Mouse (Mus musculus): ENCODE measurements around the gene Mecom. TPM values are rescaled to one million over a fixed set of nuclear protein-coding genes. Genes with fewer than 3 reads are reported as not detected.

The Mecom gene
- polyA plus RNA-seq, 1 experiment from 2014 or later, result 46.4 TPM

GRCm38 (mm10) chr3:30257776-30258175, 290.0 kb downstream of the Mecom start:
- WGBS, result 39% methylated on average over 5 of the region's 5 CpGs
- no peak for ATAC-seq (ENCODE audit: insufficient read depth, low FRiP score, low read depth)
- Histone ChIP-seq H3K36me3 (no peaks in the 10 kb centered on the region), H3K27me3 (replicated peaks) (no peaks in the 10 kb centered on the region), H3K9ac (no peak overlapping the region), H3K4me2 (no peak overlapping the region), H3K4me1 (peaks cover 9% of the 10 kb centered on the region), H3K4me3 (replicated peaks) (no peak overlapping the region), H3K27ac (no peak overlapping the region), H3K9me3 (no peaks in the 10 kb centered on the region)

DNA sequence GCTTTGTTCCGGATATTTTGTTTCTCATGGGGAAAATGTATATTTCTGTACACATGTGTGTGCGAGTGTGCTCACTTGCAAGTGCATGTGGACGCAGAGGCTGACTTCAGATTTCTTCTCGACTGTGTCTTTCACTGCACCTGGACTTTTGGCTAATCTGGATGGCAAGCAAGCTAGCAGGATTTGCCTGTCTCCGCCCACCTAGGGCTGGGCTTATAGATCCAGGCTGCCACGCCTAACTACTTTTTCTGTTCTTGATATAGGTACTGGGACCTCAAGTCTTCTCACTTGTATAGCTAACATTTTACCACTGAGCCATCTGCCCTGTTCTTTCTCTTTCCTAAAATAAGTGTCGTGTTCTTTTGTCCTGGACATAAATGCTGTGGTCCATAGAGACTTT, 290.9 kb downstream of the Mecom start:
- Histone ChIP-seq H3K9me3 (no peaks in the 10 kb centered on the region), H3K27ac (no peak overlapping the region), H3K4me2 (no peak overlapping the region), H3K4me1 (peaks cover 9% of the 10 kb centered on the region), H3K36me3 (no peaks in the 10 kb centered on the region), H3K4me3 (replicated peaks) (no peak overlapping the region), H3K27me3 (replicated peaks) (no peaks in the 10 kb centered on the region), H3K9ac (no peak overlapping the region)
- WGBS, result 73% methylated on average over 7 of the region's 7 CpGs
- no peak for ATAC-seq (ENCODE audit: insufficient read depth, low FRiP score, low read depth)

- 77% methylated on average over 5 of the region's 5 CpGs for WGBS
- Histone ChIP-seq H3K9me3 (no peaks in the 10 kb centered on the region), H3K36me3 (no peaks in the 10 kb centered on the region), H3K9ac (no peak overlapping the region), H3K4me2 (no peak overlapping the region), H3K27ac (no peak overlapping the region), H3K27me3 (replicated peaks) (no peaks in the 10 kb centered on the region), H3K4me3 (replicated peaks) (no peak overlapping the region), H3K4me1 (peaks cover 5% of the 10 kb centered on the region; the same call in 1 of the 2 replicates)
- ATAC-seq (ENCODE audit: insufficient read depth, low FRiP score, low read depth), result no peak
Measured at GRCm38 (mm10) chr3:30255828-30256227, 292.0 kb downstream of the Mecom start.

DNA sequence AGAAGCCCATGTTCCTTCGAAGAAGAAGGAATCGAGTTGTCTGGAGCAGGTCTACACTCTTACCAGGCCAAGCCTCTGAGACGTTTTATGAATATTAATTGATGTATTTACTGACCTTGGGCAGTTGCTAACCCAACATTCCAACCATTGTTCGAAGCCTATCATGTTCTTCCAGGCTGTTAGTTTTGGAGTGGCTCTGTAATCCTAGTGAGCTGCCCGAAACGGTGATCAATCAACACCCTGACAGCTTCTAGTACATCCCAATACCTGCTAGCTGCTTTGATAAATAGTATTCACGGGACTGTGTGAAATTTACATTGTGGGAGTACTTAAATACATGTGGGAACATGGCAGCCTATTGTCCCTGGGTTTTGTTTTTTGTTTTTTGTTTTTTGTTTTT, 293.4 kb downstream of the Mecom start:
- peak; percentile 47 for ATAC-seq (ENCODE audit: insufficient read depth, low FRiP score, low read depth)

GRCm38 (mm10) chr3:30253714-30254113, 294.1 kb downstream of the Mecom start:
- Histone ChIP-seq H3K4me3 (replicated peaks) (no peak overlapping the region), H3K4me1 (0 out of 2 replicates have a peak, but pooled peaks cover 4% of the 10 kb centered on the region), H3K27ac (no peak overlapping the region), H3K36me3 (no peaks in the 10 kb centered on the region), H3K9me3 (no peaks in the 10 kb centered on the region), H3K27me3 (replicated peaks) (no peaks in the 10 kb centered on the region), H3K4me2 (no peak overlapping the region), H3K9ac (no peak overlapping the region)
- no peak for ATAC-seq (ENCODE audit: insufficient read depth, low FRiP score, low read depth)
- 63% methylated on average over 5 of the region's 5 CpGs for WGBS

More for the DNA sequence above, 293.4 kb downstream of the Mecom start:
- Histone ChIP-seq H3K27ac (peak overlapping the region; percentile 8; the same call in 1 of the 2 replicates), H3K36me3 (no peaks in the 10 kb centered on the region), H3K9ac (no peak overlapping the region), H3K27me3 (replicated peaks) (no peaks in the 10 kb centered on the region), H3K9me3 (no peaks in the 10 kb centered on the region), H3K4me3 (replicated peaks) (no peak overlapping the region), H3K4me2 (no peak overlapping the region), H3K4me1 (0 out of 2 replicates have a peak, but pooled peaks cover 4% of the 10 kb centered on the region)
- WGBS, result 36% methylated on average over 7 of the region's 7 CpGs

GRCm38 (mm10) chr3:30248656-30249384, 299.0 kb downstream of the Mecom start:
- H3K4me2 ChIP-seq, result no peak overlapping the region
- no peaks in the 10 kb centered on the region for H3K36me3 ChIP-seq
- ATAC-seq (ENCODE audit: insufficient read depth, low FRiP score, low read depth), result no peak
- H3K9me3 ChIP-seq, result no peaks in the 10 kb centered on the region
- H3K4me3 ChIP-seq (replicated peaks), result no peak overlapping the region
- WGBS, result 71% methylated on average over 4 of the region's 4 CpGs
- no peak overlapping the region for H3K27ac ChIP-seq
- H3K4me1 ChIP-seq, result peaks cover 14% of the 10 kb centered on the region; the same call in 1 of the 2 replicates
- no peak overlapping the region for H3K9ac ChIP-seq
- no peaks in the 10 kb centered on the region for H3K27me3 ChIP-seq (replicated peaks)

GRCm38 (mm10) chr3:30247256-30247655, 300.6 kb downstream of the Mecom start:
- no peak overlapping the region; the same call in 1 of the 2 replicates for H3K4me2 ChIP-seq
- H3K36me3 ChIP-seq, result no peaks in the 10 kb centered on the region
- H3K4me3 ChIP-seq (replicated peaks), result no peak overlapping the region
- H3K9me3 ChIP-seq, result no peaks in the 10 kb centered on the region
- H3K9ac ChIP-seq, result no peak overlapping the region
- H3K4me1 ChIP-seq, result peaks cover 14% of the 10 kb centered on the region; the same call in 1 of the 2 replicates
- no peaks in the 10 kb centered on the region for H3K27me3 ChIP-seq (replicated peaks)
- 84% methylated on average over 5 of the region's 5 CpGs for WGBS
- peak overlapping the region; percentile 77 for H3K27ac ChIP-seq
- no peak for ATAC-seq (ENCODE audit: insufficient read depth, low FRiP score, low read depth)

GRCm38 (mm10) chr3:30246431-30247041, 301.3 kb downstream of the Mecom start:
- Histone ChIP-seq H3K4me3 (replicated peaks) (no peak overlapping the region), H3K4me1 (peaks cover 14% of the 10 kb centered on the region; the same call in 1 of the 2 replicates), H3K9me3 (no peaks in the 10 kb centered on the region), H3K36me3 (no peaks in the 10 kb centered on the region), H3K27ac (peak overlapping the region; percentile 77), H3K27me3 (replicated peaks) (no peaks in the 10 kb centered on the region), H3K4me2 (peak overlapping the region; percentile 25), H3K9ac (no peak overlapping the region)
- WGBS, result 58% methylated on average over 12 of the region's 12 CpGs
- peak; percentile 55 for ATAC-seq (ENCODE audit: insufficient read depth, low FRiP score, low read depth)

- peak; percentile 87 for ATAC-seq (ENCODE audit: insufficient read depth, low FRiP score, low read depth)
- 44% methylated on average over 5 of the region's 5 CpGs for WGBS
- Histone ChIP-seq H3K4me2 (peak overlapping the region; percentile 25; the same call in 1 of the 2 replicates), H3K4me1 (peaks cover 14% of the 10 kb centered on the region; the same call in 1 of the 2 replicates), H3K4me3 (replicated peaks) (no peak overlapping the region), H3K36me3 (no peaks in the 10 kb centered on the region), H3K27me3 (replicated peaks) (no peaks in the 10 kb centered on the region), H3K9me3 (no peaks in the 10 kb centered on the region), H3K9ac (no peak overlapping the region), H3K27ac (peak overlapping the region; percentile 77)
Measured at GRCm38 (mm10) chr3:30245950-30246349, 301.9 kb downstream of the Mecom start.

DNA sequence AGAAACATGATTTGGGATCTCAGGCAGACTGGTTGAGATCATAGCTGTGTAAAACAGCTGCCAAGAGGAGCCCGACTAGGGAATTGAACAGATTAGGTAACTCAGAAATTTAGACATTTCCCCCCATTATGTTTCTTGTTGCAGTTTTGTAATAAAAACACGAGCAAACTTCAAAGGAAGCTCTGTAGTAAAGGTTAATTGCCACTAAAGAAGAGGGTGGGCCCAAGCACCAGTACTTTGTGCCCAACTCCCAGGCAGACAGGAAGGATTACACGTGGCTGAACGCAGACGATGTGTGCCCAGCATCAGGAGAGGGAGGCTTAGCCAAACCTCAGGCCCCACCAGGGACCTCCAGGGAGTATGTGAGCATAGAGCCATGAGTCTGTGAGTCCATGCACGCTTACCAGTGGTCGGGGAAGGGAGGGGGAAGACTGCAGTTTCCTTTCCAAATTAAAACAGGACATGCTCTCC, 303.4 kb downstream of the Mecom start:
- Histone ChIP-seq H3K9ac (no peak overlapping the region), H3K4me1 (peaks cover 14% of the 10 kb centered on the region; the same call in 1 of the 2 replicates)

DNA sequence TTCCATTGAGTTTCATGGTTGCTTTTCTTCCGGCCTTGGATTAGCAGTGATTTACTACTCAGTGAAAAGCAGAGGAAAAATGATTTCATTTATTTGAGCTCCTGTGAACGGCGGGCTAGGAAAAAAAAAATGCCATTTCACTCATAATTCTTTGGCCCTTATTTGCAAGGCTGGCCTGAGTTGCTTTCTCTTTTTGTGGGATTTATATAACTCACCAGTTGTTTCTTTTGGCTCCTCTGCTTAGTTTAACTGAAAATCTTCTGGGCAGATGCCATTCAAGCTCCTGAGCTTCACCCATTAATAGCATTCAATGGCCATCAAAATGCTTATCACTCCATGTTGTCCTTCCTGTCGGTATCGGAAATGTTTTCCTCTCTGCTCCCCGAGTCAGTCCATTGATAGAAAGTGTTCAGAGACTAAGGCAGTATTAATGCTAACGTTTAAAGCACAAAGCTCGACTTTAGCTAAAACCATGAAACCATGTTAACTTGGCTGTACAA, 304.0 kb downstream of the Mecom start:
- no peaks in the 10 kb centered on the region for H3K9me3 ChIP-seq
- H3K9ac ChIP-seq, result no peak overlapping the region
- no peaks in the 10 kb centered on the region for H3K27me3 ChIP-seq (replicated peaks)
- H3K4me3 ChIP-seq (replicated peaks), result no peak overlapping the region
- no peak overlapping the region for H3K27ac ChIP-seq
- H3K4me2 ChIP-seq, result no peak overlapping the region
- no peaks in the 10 kb centered on the region for H3K36me3 ChIP-seq
- H3K4me1 ChIP-seq, result peaks cover 14% of the 10 kb centered on the region; the same call in 1 of the 2 replicates
- no peak for ATAC-seq (ENCODE audit: insufficient read depth, low FRiP score, low read depth)
- WGBS, result 68% methylated on average over 8 of the region's 8 CpGs

More for the DNA sequence above, 303.4 kb downstream of the Mecom start:
- no peaks in the 10 kb centered on the region for H3K9me3 ChIP-seq
- 33% methylated on average over 7 of the region's 7 CpGs for WGBS
- ATAC-seq (ENCODE audit: insufficient read depth, low FRiP score, low read depth), result no peak
- no peak overlapping the region for H3K4me3 ChIP-seq (replicated peaks)
- no peak overlapping the region for H3K4me2 ChIP-seq
- H3K27me3 ChIP-seq (replicated peaks), result no peaks in the 10 kb centered on the region
- H3K36me3 ChIP-seq, result no peaks in the 10 kb centered on the region
- H3K27ac ChIP-seq, result no peak overlapping the region

- Histone ChIP-seq H3K9me3 (no peaks in the 10 kb centered on the region), H3K9ac (no peak overlapping the region), H3K27me3 (replicated peaks) (no peaks in the 10 kb centered on the region), H3K4me1 (0 out of 2 replicates have a peak, but pooled peaks cover 1% of the 10 kb centered on the region), H3K27ac (no peak overlapping the region), H3K4me2 (no peak overlapping the region), H3K4me3 (replicated peaks) (no peak overlapping the region), H3K36me3 (no peaks in the 10 kb centered on the region)
- 71% methylated on average over 1 of the region's 1 CpGs for WGBS
- no peak for ATAC-seq (ENCODE audit: insufficient read depth, low FRiP score, low read depth)
Measured at GRCm38 (mm10) chr3:30239416-30239815, 308.4 kb downstream of the Mecom start.

All from stomach, embryonic 15.5 days (tissue).